Mouse (Mus musculus) neural tube, embryonic 12.5 days (tissue): Measurements from ENCODE around the gene Dync1h1. TPM values are rescaled to one million over a fixed set of nuclear protein-coding genes. Genes with fewer than 3 reads are reported as not detected.

ENCODE experiments used
- ATAC-seq: fragments of 200-750 bp; cut with Nextera tagmentation; 2 replicates; pipeline ENCODE4 v1.8.0; 2017; ENCODE audit warnings: low read depth, mild to moderate bottlenecking, moderate TSS enrichment, moderate library complexity; ENCODE audit not compliant: low FRiP score
- H3K27ac ChIP-seq: fragments of 300-500 bp; sonication (generic); 2 replicates; pipeline ENCODE4 v1.5.1; 2016
- H3K27me3 ChIP-seq: fragments of 300-500 bp; sonication (generic); replicated peaks from 2 replicates; pipeline ENCODE4 v1.6.1; 2016; ENCODE audit warnings: mild to moderate bottlenecking
- H3K36me3 ChIP-seq: fragments of 300-500 bp; sonication (generic); 2 replicates; pipeline ENCODE4 v1.6.1; 2016; ENCODE audit warnings: mild to moderate bottlenecking
- H3K4me1 ChIP-seq: fragments of 300-500 bp; sonication (generic); 2 replicates; pipeline ENCODE4 v1.6.1; 2016
- H3K4me2 ChIP-seq: fragments of 300-500 bp; sonication (generic); replicated peaks from 2 replicates; pipeline ENCODE4 v1.6.1; 2016; ENCODE audit warnings: mild to moderate bottlenecking
- H3K4me3 ChIP-seq: fragments of 300-500 bp; sonication (generic); 2 replicates; pipeline ENCODE4 v1.5.1; 2016
- H3K9ac ChIP-seq: fragments of 300-500 bp; sonication (generic); 2 replicates; pipeline ENCODE4 v1.6.1; 2016; ENCODE audit warnings: mild to moderate bottlenecking
- H3K9me3 ChIP-seq: fragments of 300-500 bp; sonication (generic); 2 replicates; pipeline ENCODE4 v1.6.1; 2016; ENCODE audit warnings: mild to moderate bottlenecking
- WGBS: fragments of 180-500 bp; shearing (Covaris S2); methylation state at CpG from one replicate; pipeline ENCODE4 v1.1.7; 2016; 5-methylcytosine and 5-hydroxymethylcytosine counted together
- polyA plus RNA-seq: library from polyadenylated mRNA; unstranded; fragments of >200 nt; fragmentation: Nextera tagmentation; extraction: Ambion mirVana; gene quantifications from 2 replicates; pipeline ENCODE4 v1.2.1, GENCODE M21; 2016

Gene Dync1h1
- polyA plus RNA-seq, 1 experiment from 2014 or later, result 86.6 TPM

DNA sequence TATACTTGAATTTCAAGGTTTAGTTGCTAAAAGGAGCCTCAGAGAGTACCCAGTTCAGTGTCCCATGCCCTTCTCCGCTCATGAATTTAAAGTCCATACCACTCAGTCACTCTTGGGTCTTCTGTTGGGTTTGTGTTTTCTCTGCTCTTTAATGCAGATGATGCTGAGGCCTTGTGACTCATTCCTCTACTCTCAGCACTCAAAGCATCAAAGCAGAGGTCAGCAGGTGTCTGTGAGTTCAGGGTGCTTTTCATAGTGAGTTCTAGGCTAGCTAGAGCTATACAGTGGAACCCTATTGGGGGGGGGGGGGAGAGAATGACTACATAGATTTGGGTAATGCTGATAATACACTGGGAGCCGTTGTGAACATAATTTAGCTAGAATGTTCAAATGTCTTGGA is 9.5 kb downstream of the Dync1h1 start:
- H3K36me3 ChIP-seq, result peaks cover 45% of the 10 kb centered on the region
- H3K9ac ChIP-seq, result no peak overlapping the region
- H3K27ac ChIP-seq, result no peak overlapping the region
- 93% methylated on average over 2 of the region's 2 CpGs for WGBS
- no peaks in the 10 kb centered on the region for H3K27me3 ChIP-seq
- no peak overlapping the region for H3K4me2 ChIP-seq
- no peak overlapping the region for H3K4me3 ChIP-seq
- H3K4me1 ChIP-seq, result no peaks in the 10 kb centered on the region
- no peak for ATAC-seq
- no peaks in the 10 kb centered on the region for H3K9me3 ChIP-seq

GRCm38 (mm10) chr12:110630056-110630455 is 28.8 kb downstream of the Dync1h1 start:
- H3K4me2 ChIP-seq, result no peak overlapping the region

GRCm38 (mm10) chr12:110636293-110636692 is 35.0 kb downstream of the Dync1h1 start:
- no peak overlapping the region for H3K4me3 ChIP-seq
- no peaks in the 10 kb centered on the region for H3K27me3 ChIP-seq
- no peaks in the 10 kb centered on the region for H3K4me1 ChIP-seq
- peaks cover 99% of the 10 kb centered on the region for H3K36me3 ChIP-seq
- H3K9ac ChIP-seq, result no peak overlapping the region
- H3K27ac ChIP-seq, result no peak overlapping the region
- no peaks in the 10 kb centered on the region for H3K9me3 ChIP-seq
- no peak for ATAC-seq
- 95% methylated on average over 12 of the region's 12 CpGs for WGBS
- H3K4me2 ChIP-seq, result no peak overlapping the region

More at GRCm38 (mm10) chr12:110630056-110630455, 28.8 kb downstream of the Dync1h1 start:
- Histone ChIP-seq H3K4me3 (no peak overlapping the region), H3K27ac (no peak overlapping the region), H3K9me3 (no peaks in the 10 kb centered on the region), H3K4me1 (no peaks in the 10 kb centered on the region), H3K27me3 (no peaks in the 10 kb centered on the region), H3K36me3 (peaks cover 99% of the 10 kb centered on the region), H3K9ac (no peak overlapping the region)
- WGBS, result 96% methylated on average over 11 of the region's 11 CpGs
- ATAC-seq, result no peak

DNA sequence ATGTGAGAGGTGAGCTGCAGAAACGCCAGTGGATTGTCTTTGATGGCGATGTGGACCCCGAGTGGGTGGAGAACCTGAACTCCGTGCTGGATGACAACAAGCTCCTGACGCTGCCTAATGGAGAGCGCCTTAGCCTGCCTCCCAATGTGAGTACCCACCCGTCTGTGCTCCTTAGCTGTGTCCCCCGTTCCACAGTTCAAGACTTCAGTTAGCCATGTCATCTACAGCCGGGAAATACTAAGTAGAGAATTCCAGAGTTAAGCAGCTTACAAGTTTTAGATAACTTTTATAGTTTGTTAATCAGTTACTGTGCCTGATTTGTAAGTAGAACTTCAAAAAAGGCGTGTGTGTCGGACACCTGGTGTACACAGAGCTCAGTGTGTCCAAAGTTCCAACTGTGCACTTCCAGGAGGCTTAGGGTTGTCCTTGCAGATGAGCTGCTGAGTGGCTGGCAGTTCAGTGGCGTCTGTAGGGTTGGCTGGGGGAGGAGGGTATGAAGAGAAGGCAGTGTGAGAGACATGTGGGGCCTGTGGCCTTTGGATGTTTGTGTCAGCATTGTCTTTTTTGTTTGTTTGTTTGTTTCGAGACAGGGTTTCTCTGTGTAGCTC is 36.4 kb downstream of the Dync1h1 start:
- no peaks in the 10 kb centered on the region for H3K27me3 ChIP-seq
- WGBS, result 93% methylated on average over 13 of the region's 13 CpGs
- H3K4me1 ChIP-seq, result no peaks in the 10 kb centered on the region
- no peak overlapping the region for H3K4me3 ChIP-seq
- ATAC-seq, result no peak
- H3K9me3 ChIP-seq, result no peaks in the 10 kb centered on the region
- H3K27ac ChIP-seq, result no peak overlapping the region
- H3K4me2 ChIP-seq, result no peak overlapping the region
- H3K9ac ChIP-seq, result no peak overlapping the region
- peaks cover 99% of the 10 kb centered on the region for H3K36me3 ChIP-seq

DNA sequence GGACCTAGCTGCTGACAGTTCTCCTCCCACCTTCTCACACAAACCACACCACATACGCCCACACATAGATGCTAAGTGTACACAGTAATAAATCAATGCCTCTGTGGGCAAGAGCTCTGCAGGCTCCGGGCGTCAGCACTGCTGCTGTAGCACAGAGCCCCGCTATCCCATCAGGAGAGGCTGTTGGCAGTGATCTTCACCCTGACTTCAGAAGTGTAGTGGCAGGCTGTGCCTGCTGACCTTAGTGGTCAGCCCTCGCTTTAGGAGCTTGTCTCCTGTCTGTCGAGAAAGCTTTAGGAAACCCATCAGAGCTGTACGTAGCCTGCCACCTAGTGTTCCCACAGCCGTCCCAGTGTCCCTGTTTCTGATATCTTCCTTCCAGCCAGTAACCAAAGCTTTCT is 49.0 kb downstream of the Dync1h1 start:
- H3K36me3 ChIP-seq, result peaks cover 95% of the 10 kb centered on the region
- H3K4me3 ChIP-seq, result no peak overlapping the region
- no peak overlapping the region for H3K4me2 ChIP-seq
- no peaks in the 10 kb centered on the region for H3K4me1 ChIP-seq
- no peak for ATAC-seq
- H3K27me3 ChIP-seq, result no peaks in the 10 kb centered on the region
- no peak overlapping the region for H3K9ac ChIP-seq
- 83% methylated on average over 8 of the region's 8 CpGs for WGBS
- H3K9me3 ChIP-seq, result no peaks in the 10 kb centered on the region
- no peak overlapping the region for H3K27ac ChIP-seq

- Histone ChIP-seq H3K36me3 (peaks cover 96% of the 10 kb centered on the region), H3K9ac (no peak overlapping the region), H3K27me3 (no peaks in the 10 kb centered on the region), H3K27ac (no peak overlapping the region), H3K9me3 (no peaks in the 10 kb centered on the region), H3K4me3 (no peak overlapping the region), H3K4me1 (no peaks in the 10 kb centered on the region), H3K4me2 (no peak overlapping the region)
- no peak for ATAC-seq
- 98% methylated on average over 17 of the region's 17 CpGs for whole genome bisulfite sequencing
Measured at GRCm38 (mm10) chr12:110651464-110651863, 50.2 kb downstream of the Dync1h1 start.

- Histone ChIP-seq H3K27me3 (no peaks in the 10 kb centered on the region), H3K4me1 (no peaks in the 10 kb centered on the region), H3K27ac (no peak overlapping the region), H3K4me3 (no peak overlapping the region), H3K9ac (no peak overlapping the region), H3K36me3 (peaks cover 97% of the 10 kb centered on the region), H3K4me2 (no peak overlapping the region), H3K9me3 (no peaks in the 10 kb centered on the region)
- WGBS, result 94% methylated on average over 14 of the region's 14 CpGs
- ATAC-seq, result no peak
Measured at GRCm38 (mm10) chr12:110661746-110662145, 60.5 kb downstream of the Dync1h1 start.

DNA sequence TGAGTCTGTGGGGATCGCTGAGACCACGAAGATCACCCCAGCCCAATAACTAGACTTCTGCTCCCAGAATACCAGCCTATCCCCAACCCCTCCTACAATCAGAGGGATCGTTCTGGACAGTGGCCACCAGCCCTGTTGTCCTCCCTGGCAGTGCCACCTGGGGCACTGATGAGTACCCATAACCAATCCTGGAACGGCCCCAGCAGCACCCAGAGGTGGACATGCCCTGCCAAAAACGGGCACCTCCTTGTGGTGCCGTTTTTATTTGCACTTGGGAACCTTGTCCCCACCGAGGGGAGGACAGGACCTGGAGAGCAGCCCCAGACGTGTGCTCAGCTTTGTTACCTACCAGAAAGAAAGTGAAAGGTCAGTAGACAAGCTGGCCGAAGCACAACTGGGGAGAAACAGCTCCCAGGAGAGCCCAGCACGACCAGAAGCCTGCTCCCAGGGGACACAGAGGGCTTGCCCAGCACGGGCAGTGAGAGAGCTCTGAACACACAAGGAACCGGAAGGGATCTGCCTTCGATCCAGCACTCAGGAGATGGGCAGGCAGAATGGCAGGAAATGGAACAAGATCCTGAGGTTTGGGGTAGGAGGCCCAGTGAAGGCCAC is 66.3 kb downstream of the Dync1h1 start:
- Histone ChIP-seq H3K4me2 (no peak overlapping the region), H3K27ac (no peak overlapping the region), H3K9ac (no peak overlapping the region), H3K36me3 (peaks cover 82% of the 10 kb centered on the region), H3K27me3 (no peaks in the 10 kb centered on the region), H3K4me3 (no peak overlapping the region), H3K9me3 (no peaks in the 10 kb centered on the region), H3K4me1 (no peaks in the 10 kb centered on the region)
- ATAC-seq, result no peak
- 92% methylated on average over 13 of the region's 13 CpGs for WGBS

DNA sequence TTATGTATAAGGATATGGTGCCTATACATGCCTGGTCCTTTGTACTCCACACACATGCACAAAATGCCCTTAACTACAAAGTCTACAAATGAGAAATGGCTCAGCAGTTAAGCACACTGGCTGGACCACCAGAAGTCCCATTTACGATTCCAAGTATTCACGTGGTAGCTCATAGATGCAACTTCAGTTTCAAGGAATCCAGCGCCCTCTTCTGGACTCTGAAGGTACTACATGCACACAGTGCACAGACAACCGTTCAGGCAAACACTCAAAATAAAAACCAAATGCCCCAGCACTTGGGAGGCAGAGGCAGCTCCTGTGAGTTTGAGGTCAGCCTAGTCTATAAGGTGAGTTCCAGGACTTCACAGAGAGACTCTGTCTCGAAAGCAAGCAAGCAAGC is 73.0 kb downstream of the Dync1h1 start:
- 57% methylated on average over 5 of the region's 5 CpGs for WGBS
- no peak overlapping the region for H3K4me3 ChIP-seq
- no peak overlapping the region for H3K4me2 ChIP-seq
- ATAC-seq, result no peak
- H3K9ac ChIP-seq, result no peak overlapping the region
- H3K36me3 ChIP-seq, result peaks cover 15% of the 10 kb centered on the region
- H3K4me1 ChIP-seq, result no peaks in the 10 kb centered on the region
- H3K27ac ChIP-seq, result no peak overlapping the region
- no peaks in the 10 kb centered on the region for H3K27me3 ChIP-seq
- H3K9me3 ChIP-seq, result no peaks in the 10 kb centered on the region

DNA sequence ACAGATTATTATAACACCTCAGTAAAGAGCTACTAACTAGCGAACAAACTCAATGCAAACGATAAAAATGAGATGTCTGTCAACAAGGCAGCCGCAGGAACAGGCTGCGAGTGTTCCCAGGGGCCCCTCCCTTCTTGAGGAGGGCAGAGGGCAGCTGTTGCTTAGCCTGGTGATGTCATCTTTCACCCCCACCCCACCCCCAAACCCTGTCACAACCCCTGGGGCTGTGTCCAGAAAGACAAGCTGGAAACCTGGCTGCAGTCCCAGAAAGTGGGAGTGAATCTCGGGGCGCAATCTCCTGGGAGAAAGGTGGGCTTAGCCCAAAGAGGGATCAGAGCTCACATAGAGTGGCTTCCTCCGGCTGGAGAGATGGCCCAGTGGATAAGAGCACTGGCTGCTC is 79.9 kb downstream of the Dync1h1 start:
- Histone ChIP-seq H3K36me3 (no peaks in the 10 kb centered on the region), H3K9me3 (no peaks in the 10 kb centered on the region), H3K27me3 (no peaks in the 10 kb centered on the region), H3K4me2 (no peak overlapping the region), H3K4me1 (peaks cover 2% of the 10 kb centered on the region; the same call in 1 of the 2 replicates), H3K27ac (no peak overlapping the region), H3K4me3 (no peak overlapping the region), H3K9ac (no peak overlapping the region)
- WGBS, result 73% methylated on average over 7 of the region's 7 CpGs
- ATAC-seq, result no peak

GRCm38 (mm10) chr12:110681878-110682277 is 80.6 kb downstream of the Dync1h1 start:
- Histone ChIP-seq H3K4me1 (peaks cover 2% of the 10 kb centered on the region; the same call in 1 of the 2 replicates), H3K36me3 (peaks cover 6% of the 10 kb centered on the region; the same call in 1 of the 2 replicates), H3K4me3 (no peak overlapping the region), H3K9ac (no peak overlapping the region), H3K27ac (no peak overlapping the region), H3K27me3 (no peaks in the 10 kb centered on the region), H3K9me3 (no peaks in the 10 kb centered on the region), H3K4me2 (no peak overlapping the region)
- no peak for ATAC-seq
- WGBS, result 70% methylated on average over 3 of the region's 3 CpGs

DNA sequence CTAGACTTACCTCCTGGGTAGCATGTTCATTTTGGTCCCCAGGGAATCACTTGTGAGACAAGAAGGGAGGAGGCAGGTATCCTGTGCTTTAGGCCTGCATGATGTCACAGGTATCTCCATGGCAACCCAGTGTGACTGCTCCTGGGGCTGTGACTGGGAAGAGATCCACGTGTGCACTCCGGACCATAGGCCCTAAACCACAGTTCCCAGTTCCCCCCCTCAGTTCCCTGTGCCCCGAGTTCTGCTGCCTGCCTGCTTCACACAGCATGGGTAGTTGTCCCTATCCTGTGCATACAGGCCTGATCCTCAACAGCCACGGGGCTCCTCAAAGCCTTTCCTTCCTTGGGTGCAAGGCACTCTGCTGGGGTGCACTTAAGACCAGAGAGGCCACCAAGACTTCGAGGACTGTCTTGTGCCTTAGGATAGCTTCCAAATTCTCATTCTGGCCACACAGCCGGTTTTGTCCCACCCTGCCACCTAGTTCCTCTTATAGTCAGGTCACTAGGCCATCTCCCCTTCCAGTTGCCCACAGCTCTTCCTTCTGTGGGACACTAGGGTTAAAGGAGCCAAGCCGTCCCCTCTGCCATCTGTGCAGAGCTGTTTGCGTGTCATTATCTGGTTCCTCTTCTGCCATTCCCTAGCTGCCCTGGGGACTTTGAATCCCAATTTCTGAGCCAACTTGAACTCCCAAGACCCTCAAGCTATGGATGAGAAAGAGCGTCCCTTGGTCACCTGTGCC is 81.5 kb downstream of the Dync1h1 start, which contains the start of gene 1700001K19Rik:
Gene 1700001K19Rik, minus strand, starts transcription at position 59 of the 739 bp plus-strand sequence.
- WGBS, result 78% methylated on average over 9 of the region's 9 CpGs

More for the DNA sequence above, 81.5 kb downstream of the Dync1h1 start, which contains the start of gene 1700001K19Rik:
- Histone ChIP-seq H3K9me3 (no peaks in the 10 kb centered on the region), H3K4me1 (peaks cover 2% of the 10 kb centered on the region; the same call in 1 of the 2 replicates), H3K9ac (no peak within 1 kb of the TSS), H3K27ac (no peak within 1 kb of the TSS), H3K36me3 (peaks cover 14% of the 10 kb centered on the region), H3K4me3 (no peak within 1 kb of the TSS), H3K27me3 (no peaks in the 10 kb centered on the region), H3K4me2 (no peak within 1 kb of the TSS)
- ATAC-seq, result no peak
